Mouse (Mus musculus) megakaryocyte, embryonic 14.5 days (primary cell): ENCODE data around the gene Il17f.

Experiments used
- FLI1 ChIP-seq: IDR thresholded peaks from 2 replicates; pipeline ENCODE4 v1.6.1; 2012; ENCODE audit warnings: low read length, inconsistent platforms, mixed read lengths
- GATA1 ChIP-seq: IDR thresholded peaks from 3 replicates; pipeline ENCODE4 v1.6.1; 2012; ENCODE audit warnings: mixed read lengths, low read length, inconsistent platforms, borderline replicate concordance

- TF ChIP-seq FLI1: no peak
- TF ChIP-seq GATA1: no peak
These were observed 30.1 kb downstream of the Il17f start for GRCm38 (mm10) chr1:20760331-20760730.
